Mouse (Mus musculus): ENCODE data around the gene Nuf2.

The Nuf2 gene

GRCm38 (mm10) chr1:169482596-169483335, 48.5 kb downstream of the Nuf2 start:
- in situ Hi-C loops (cut with MboI, MseI) = no loop called here

- in situ Hi-C loops (cut with MboI, MseI) = no loop called here
Observed at GRCm38 (mm10) chr1:169471185-169471584, 60.1 kb downstream of the Nuf2 start.

GRCm38 (mm10) chr1:169467791-169468190, 63.5 kb downstream of the Nuf2 start:
- in situ Hi-C loops (cut with MboI, MseI) = no loop called here

GRCm38 (mm10) chr1:169462386-169463115, 68.7 kb downstream of the Nuf2 start:
- in situ Hi-C loops (cut with MboI, MseI) = no loop called here

- in situ Hi-C loops (cut with MboI, MseI) = no loop called here
Observed at GRCm38 (mm10) chr1:169459071-169459782, 72.0 kb downstream of the Nuf2 start.

Measured in regulatory T cell (primary cell).